Mouse (Mus musculus) cortical plate, adult 2 months (tissue): ENCODE results near the gene Meis2. TPM values are rescaled to one million over a fixed set of nuclear protein-coding genes. Genes with fewer than 3 reads are reported as not detected.

Experiments used
- H3K27ac ChIP-seq: fragments of 200-500 bp; 2 replicates; pipeline ENCODE4 v1.5.1; 2012; ENCODE audit warnings: low read length, control low read depth, inconsistent platforms; ENCODE audit not compliant: insufficient read depth
- H3K4me1 ChIP-seq: fragments of 200-500 bp; 2 replicates; pipeline ENCODE4 v1.6.1; 2011; ENCODE audit warnings: low read length; ENCODE audit not compliant: control insufficient read depth, insufficient read depth
- H3K4me3 ChIP-seq: fragments of 200-500 bp; 2 replicates; pipeline ENCODE4 v1.5.1; 2011; ENCODE audit warnings: mild to moderate bottlenecking, low read length, control low read depth; ENCODE audit not compliant: insufficient read depth
- CTCF ChIP-seq: fragments of 200-500 bp; IDR thresholded peaks from 2 replicates; pipeline ENCODE4 v1.5.1; 2011; ENCODE audit warnings: mild to moderate bottlenecking, control low read depth, low read length; ENCODE audit not compliant: insufficient read depth; ENCODE audit errors: extremely low read depth
- POLR2A ChIP-seq: fragments of 200-500 bp; IDR thresholded peaks from 2 replicates; pipeline ENCODE4 v1.6.1; 2011; ENCODE audit warnings: mild to moderate bottlenecking, low read length, control low read depth; ENCODE audit not compliant: insufficient read depth; ENCODE audit errors: extremely low read depth
- polyA plus RNA-seq: library from polyadenylated mRNA; depleted of rRNA; stranded (reverse); fragments of >200 nt; gene quantifications from 2 replicates; pipeline ENCODE4 v1.2.3, GENCODE M21; 2012

Gene Meis2
- polyA plus RNA-seq, 1 experiment = 86.1 TPM

- no peak overlapping the region for H3K4me3 ChIP-seq
- TF ChIP-seq CTCF = no peak
- no peak for TF ChIP-seq POLR2A
- H3K4me1 ChIP-seq = peaks cover 3% of the 10 kb centered on the region
- H3K27ac ChIP-seq = no peak overlapping the region
These were observed 168.6 kb downstream of the Meis2 start for GRCm38 (mm10) chr2:115897001-115897400.

DNA sequence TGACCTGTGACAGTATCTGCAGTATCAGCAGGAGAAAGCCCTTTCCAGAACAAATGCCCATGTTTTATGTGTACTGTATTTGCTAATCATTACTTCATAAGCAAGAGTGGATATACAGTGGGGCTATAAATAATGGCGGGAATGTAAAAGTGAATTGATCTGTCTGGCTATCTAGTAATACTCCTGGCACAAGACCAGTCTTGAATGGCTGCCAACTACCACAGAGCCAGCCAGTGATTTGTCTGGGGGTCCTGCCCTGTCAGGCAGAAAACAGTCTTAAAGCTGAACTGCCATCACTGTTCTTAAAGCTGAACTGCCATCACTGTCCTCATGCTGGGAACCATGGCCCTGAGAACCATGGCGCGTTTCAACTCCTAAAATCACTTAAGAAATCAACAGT is 169.9 kb downstream of the Meis2 start:
- Histone ChIP-seq H3K4me1 (peaks cover 3% of the 10 kb centered on the region), H3K4me3 (no peak overlapping the region), H3K27ac (no peak overlapping the region)
- TF ChIP-seq CTCF = no peak
- no peak for TF ChIP-seq POLR2A

- no peak overlapping the region for H3K27ac ChIP-seq
- H3K4me1 ChIP-seq = peaks cover 3% of the 10 kb centered on the region
- TF ChIP-seq POLR2A (no peak), CTCF (no peak)
- H3K4me3 ChIP-seq = no peak overlapping the region
These were observed 170.4 kb downstream of the Meis2 start for GRCm38 (mm10) chr2:115895256-115895655.

DNA sequence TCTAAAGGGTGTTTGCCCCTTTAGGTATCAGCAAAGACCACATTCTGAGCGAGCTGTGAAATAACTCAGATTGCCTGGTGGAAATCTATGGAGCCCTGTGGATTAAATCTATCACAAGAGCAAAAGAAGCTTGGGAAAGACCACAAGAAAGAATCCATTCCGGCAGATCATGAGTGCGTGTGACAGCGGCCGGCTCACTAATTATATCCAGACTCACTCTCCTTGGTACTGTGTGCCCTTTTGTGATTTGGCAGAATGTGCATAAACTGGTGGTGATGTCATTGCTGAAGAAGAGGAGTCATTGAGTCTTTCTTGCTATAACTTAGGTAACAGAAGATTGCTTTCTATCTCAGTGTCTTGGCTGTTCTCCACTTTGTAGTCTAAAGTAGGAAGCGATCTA is 172.5 kb downstream of the Meis2 start:
- TF ChIP-seq POLR2A = no peak
- no peak for TF ChIP-seq CTCF
- Histone ChIP-seq H3K27ac (no peak overlapping the region), H3K4me1 (peaks cover 3% of the 10 kb centered on the region), H3K4me3 (no peak overlapping the region)

GRCm38 (mm10) chr2:115890715-115891114 is 174.9 kb downstream of the Meis2 start:
- Histone ChIP-seq H3K4me1 (peaks cover 3% of the 10 kb centered on the region), H3K27ac (no peak overlapping the region), H3K4me3 (no peak overlapping the region)
- TF ChIP-seq CTCF (no peak), POLR2A (no peak)

- no peak overlapping the region for H3K27ac ChIP-seq
- H3K4me1 ChIP-seq = no peaks in the 10 kb centered on the region; the same call in 1 of the 2 replicates
- no peak overlapping the region for H3K4me3 ChIP-seq
- TF ChIP-seq CTCF = no peak
These were observed 175.6 kb downstream of the Meis2 start for GRCm38 (mm10) chr2:115890030-115890429.

DNA sequence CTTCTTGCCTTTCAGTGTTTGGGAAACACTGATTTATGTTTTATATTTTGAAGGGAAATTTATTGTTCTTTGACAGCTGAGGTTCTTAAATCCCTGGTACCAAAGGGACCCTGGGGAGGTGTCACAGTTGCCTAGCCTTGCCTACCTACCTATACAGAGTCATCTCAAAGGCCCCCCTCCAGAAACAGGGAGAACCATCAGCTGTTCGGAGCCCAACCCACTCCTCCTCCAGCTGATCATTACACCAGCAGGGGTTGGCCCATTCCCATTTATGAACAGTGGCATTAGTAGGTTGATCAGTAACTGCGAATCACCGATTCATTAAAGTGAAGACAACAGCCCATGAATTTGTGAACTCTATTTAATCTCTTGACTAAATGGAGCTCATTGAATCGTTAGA is 176.4 kb downstream of the Meis2 start:
- no peaks in the 10 kb centered on the region for H3K4me1 ChIP-seq
- TF ChIP-seq CTCF (no peak), POLR2A (no peak)
- no peak overlapping the region for H3K4me3 ChIP-seq
- H3K27ac ChIP-seq = no peak overlapping the region

DNA sequence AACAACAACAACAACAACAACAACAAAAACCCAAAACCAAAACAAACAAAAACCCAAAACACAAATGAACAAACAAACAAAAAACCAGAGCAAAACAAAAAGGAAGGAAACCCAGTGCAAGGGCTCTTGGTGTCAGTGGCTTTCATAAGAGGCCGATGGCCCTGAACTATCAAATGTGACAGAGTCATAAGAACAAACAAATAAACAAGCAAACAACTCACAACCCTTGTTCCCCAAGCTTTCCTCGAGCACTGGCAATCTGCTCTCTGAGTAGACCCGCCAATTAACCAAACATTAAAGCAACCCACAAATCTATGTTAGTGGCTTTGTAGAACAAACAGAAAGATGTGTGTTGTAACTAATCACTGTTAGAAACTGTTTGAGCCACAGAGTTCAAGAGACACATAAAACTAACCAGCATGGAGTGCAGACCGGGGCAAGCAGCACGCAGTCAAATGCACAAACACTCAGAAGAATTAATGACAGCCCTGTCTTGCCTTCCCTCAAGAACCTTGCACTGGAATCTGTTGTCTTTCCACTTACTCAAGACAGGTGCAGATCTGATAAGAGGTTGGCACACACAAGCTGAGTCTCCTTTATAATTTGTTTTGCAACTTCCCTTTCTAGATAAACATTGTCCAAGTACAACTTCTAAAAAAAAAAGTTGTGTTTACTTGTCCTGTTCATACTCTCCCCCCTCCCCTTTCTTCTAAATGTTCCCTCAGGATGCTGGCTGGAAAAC is 177.1 kb downstream of the Meis2 start:
- TF ChIP-seq POLR2A = no peak
- TF ChIP-seq CTCF = no peak
- Histone ChIP-seq H3K4me3 (no peak overlapping the region), H3K27ac (no peak overlapping the region), H3K4me1 (no peaks in the 10 kb centered on the region)

DNA sequence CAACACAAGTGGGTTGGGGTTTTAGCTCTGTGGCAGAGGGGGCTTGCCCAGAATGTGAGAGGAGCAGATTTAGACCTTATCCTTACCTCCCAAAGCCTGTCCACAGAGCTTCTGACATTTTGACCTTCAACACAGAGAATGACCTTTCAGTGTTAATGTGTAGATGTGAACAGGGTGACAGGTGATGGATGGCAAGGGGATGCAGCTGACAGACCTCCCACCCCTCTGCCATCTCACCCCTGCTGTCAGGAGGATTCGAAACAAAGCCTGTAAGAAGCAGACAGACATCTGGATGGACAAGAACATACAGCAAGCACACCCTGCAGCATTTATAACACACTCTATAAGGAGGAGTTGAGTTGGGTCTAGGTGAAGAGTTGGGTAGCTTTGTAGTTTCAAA is 178.0 kb downstream of the Meis2 start:
- no peaks in the 10 kb centered on the region for H3K4me1 ChIP-seq
- TF ChIP-seq POLR2A (no peak), CTCF (no peak)
- H3K27ac ChIP-seq = no peak overlapping the region
- no peak overlapping the region for H3K4me3 ChIP-seq

DNA sequence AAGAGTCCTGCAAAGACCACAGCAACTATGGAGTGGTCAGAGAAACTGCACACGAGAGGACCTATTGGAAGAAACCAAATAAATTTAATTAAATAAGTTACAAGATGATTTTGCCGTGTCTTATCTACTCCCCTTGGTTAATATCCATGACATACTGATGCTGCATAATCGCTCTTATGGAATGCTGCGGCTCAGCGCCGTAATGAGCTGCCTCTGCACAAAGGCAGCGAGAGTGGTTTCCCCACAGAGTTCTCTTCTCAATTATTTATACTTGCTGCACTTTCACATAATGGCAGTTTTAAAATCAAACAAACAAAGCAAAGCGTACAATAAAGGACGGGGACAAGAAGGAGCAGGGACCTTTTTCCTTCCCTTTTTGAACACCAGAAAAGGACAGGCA is 181.5 kb downstream of the Meis2 start:
- Histone ChIP-seq H3K27ac (no peak overlapping the region), H3K4me1 (no peaks in the 10 kb centered on the region), H3K4me3 (no peak overlapping the region)
- TF ChIP-seq POLR2A (no peak), CTCF (no peak)

GRCm38 (mm10) chr2:115883520-115883919 is 182.1 kb downstream of the Meis2 start:
- TF ChIP-seq CTCF = no peak
- TF ChIP-seq POLR2A = no peak
- Histone ChIP-seq H3K4me1 (no peaks in the 10 kb centered on the region), H3K4me3 (no peak overlapping the region), H3K27ac (no peak overlapping the region)
